Mouse (Mus musculus) midbrain, postnatal 0 days (tissue): Measurements from ENCODE around the gene Tmem235. TPM values are rescaled to one million over a fixed set of nuclear protein-coding genes. Genes with fewer than 3 reads are reported as not detected.

Source experiments
- ATAC-seq: fragments of 200-750 bp; cut with Nextera tagmentation; 2 replicates; pipeline ENCODE4 v1.8.0; 2017; ENCODE audit warnings: moderate number of reproducible peaks, mild to moderate bottlenecking, moderate TSS enrichment, moderate library complexity; ENCODE audit not compliant: low FRiP score
- DNase-seq: peaks from one replicate; pipeline ENCODE4 v3.0.0-alpha.2; 2015; ENCODE audit warnings: low spot score
- H3K27ac ChIP-seq: fragments of 300-500 bp; sonication (generic); 2 replicates; pipeline ENCODE4 v1.5.1; 2014; ENCODE audit warnings: low read depth, mild to moderate bottlenecking, low read length, mixed read lengths
- H3K27me3 ChIP-seq: fragments of 300-500 bp; sonication (generic); 2 replicates; pipeline ENCODE4 v1.6.1; 2014; ENCODE audit warnings: low read length, control low read depth, mixed read lengths; ENCODE audit not compliant: insufficient read depth
- H3K36me3 ChIP-seq: fragments of 300-500 bp; sonication (generic); 2 replicates; pipeline ENCODE4 v1.6.1; 2014; ENCODE audit warnings: low read length, control low read depth, mixed read lengths; ENCODE audit not compliant: insufficient read depth
- H3K4me1 ChIP-seq: fragments of 300-500 bp; sonication (generic); 2 replicates; pipeline ENCODE4 v1.6.1; 2014; ENCODE audit warnings: mild to moderate bottlenecking, control low read depth, antibody characterized with exemption, low read length, mixed read lengths; ENCODE audit not compliant: insufficient read depth
- H3K4me2 ChIP-seq: fragments of 300-500 bp; sonication (generic); 2 replicates; pipeline ENCODE4 v1.6.1; 2014; ENCODE audit warnings: low read depth, mild to moderate bottlenecking, low read length, mixed read lengths; ENCODE audit not compliant: poor library complexity, severe bottlenecking
- H3K4me3 ChIP-seq: fragments of 300-500 bp; sonication (generic); 2 replicates; pipeline ENCODE4 v1.5.1; 2014; ENCODE audit warnings: low read depth, mild to moderate bottlenecking, low read length, moderate library complexity
- H3K9ac ChIP-seq: fragments of 300-500 bp; sonication (generic); replicated peaks from 2 replicates; pipeline ENCODE4 v1.6.1; 2014; ENCODE audit warnings: mild to moderate bottlenecking, low read length, moderate library complexity, mixed read lengths; ENCODE audit not compliant: poor library complexity, severe bottlenecking
- H3K9me3 ChIP-seq: fragments of 300-500 bp; sonication (generic); 2 replicates; pipeline ENCODE4 v1.6.1; 2016; ENCODE audit warnings: low read length, control low read depth
- CTCF ChIP-seq: IDR thresholded peaks from 2 replicates; pipeline ENCODE4 v1.5.1; 2016; ENCODE audit warnings: antibody characterized with exemption, mild to moderate bottlenecking
- WGBS: fragments of 180-500 bp; shearing (Covaris S2); extraction: QIAGEN DNeasy Blood & Tissue Kit; methylation state at CpG from one replicate; pipeline ENCODE4 v1.1.7; 2014; 5-methylcytosine and 5-hydroxymethylcytosine counted together
- polyA plus RNA-seq: library from polyadenylated mRNA; unstranded; fragments of >200 nt; fragmentation: Nextera tagmentation; extraction: Ambion mirVana; gene quantifications from 2 replicates; pipeline ENCODE4 v1.2.1, GENCODE M21; 2015
- total RNA-seq: library from RNA; depleted of rRNA; stranded (reverse); fragments of >200 nt; gene quantifications from 2 replicates; pipeline ENCODE4 v1.2.3, GENCODE M21; 2014

The Tmem235 gene
- total and polyA plus RNA-seq, 2 experiments from 2014 or later: 0.16 TPM; not detected in 1

GRCm38 (mm10) chr11:117886000-117886399 is 25.4 kb downstream of the Tmem235 start:
- H3K9me3 ChIP-seq: no peaks in the 10 kb centered on the region
- no peaks in the 10 kb centered on the region for H3K36me3 ChIP-seq
- WGBS: 65% methylated on average over 5 of the region's 5 CpGs
- H3K4me2 ChIP-seq: no peak overlapping the region
- H3K4me1 ChIP-seq: peaks cover 19% of the 10 kb centered on the region
- TF ChIP-seq CTCF: no peak
- no peak overlapping the region for H3K27ac ChIP-seq
- no peak for DNase-seq
- no peak overlapping the region for H3K9ac ChIP-seq
- no peaks in the 10 kb centered on the region; the same call in 1 of the 2 replicates for H3K27me3 ChIP-seq
- no peak for ATAC-seq
- no peak overlapping the region for H3K4me3 ChIP-seq

DNA sequence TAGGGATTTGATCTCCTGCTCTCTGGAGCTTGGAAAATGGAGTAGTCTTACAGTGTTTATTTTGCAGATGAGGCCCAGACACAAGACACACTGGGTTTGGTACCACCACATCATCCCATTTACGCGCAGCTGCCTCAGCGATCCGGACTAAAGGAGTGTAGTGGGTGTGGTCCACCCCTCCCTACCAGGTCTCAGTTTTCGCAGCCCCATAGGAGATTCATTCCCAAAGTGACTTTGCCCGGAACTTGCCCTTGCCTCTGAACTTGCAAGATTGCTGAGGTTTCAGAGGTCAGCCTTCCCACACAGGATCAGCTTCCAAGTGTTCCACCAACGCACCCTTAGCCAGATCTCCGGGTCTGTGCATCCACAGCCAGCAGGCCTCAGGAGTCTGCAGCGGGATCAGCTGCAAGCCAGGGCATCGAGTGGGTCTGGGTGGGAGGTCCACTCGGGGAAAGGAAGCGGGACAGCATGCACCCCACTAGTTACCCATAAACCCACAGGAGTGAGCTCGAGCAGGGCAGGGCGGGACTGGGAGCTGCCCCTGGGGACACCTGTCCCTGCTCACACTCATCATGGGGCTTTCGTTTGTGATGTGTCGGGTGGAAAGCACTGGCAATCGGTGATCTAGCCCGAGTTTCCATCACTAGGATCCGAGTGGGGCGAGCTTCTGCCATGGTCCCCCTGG is 27.8 kb downstream of the Tmem235 start:
- Histone ChIP-seq H3K9me3 (no peaks in the 10 kb centered on the region), H3K27me3 (no peaks in the 10 kb centered on the region; the same call in 1 of the 2 replicates), H3K4me3 (peak overlapping the region; percentile 12; the same call in 1 of the 2 replicates), H3K27ac (no peak overlapping the region), H3K4me2 (peak overlapping the region; percentile 37), H3K36me3 (no peaks in the 10 kb centered on the region), H3K9ac (no peak overlapping the region), H3K4me1 (peaks cover 19% of the 10 kb centered on the region)
- no peak for TF ChIP-seq CTCF
- DNase-seq (no peak), ATAC-seq (no peak)
- 33% methylated on average over 20 of the region's 20 CpGs for WGBS

DNA sequence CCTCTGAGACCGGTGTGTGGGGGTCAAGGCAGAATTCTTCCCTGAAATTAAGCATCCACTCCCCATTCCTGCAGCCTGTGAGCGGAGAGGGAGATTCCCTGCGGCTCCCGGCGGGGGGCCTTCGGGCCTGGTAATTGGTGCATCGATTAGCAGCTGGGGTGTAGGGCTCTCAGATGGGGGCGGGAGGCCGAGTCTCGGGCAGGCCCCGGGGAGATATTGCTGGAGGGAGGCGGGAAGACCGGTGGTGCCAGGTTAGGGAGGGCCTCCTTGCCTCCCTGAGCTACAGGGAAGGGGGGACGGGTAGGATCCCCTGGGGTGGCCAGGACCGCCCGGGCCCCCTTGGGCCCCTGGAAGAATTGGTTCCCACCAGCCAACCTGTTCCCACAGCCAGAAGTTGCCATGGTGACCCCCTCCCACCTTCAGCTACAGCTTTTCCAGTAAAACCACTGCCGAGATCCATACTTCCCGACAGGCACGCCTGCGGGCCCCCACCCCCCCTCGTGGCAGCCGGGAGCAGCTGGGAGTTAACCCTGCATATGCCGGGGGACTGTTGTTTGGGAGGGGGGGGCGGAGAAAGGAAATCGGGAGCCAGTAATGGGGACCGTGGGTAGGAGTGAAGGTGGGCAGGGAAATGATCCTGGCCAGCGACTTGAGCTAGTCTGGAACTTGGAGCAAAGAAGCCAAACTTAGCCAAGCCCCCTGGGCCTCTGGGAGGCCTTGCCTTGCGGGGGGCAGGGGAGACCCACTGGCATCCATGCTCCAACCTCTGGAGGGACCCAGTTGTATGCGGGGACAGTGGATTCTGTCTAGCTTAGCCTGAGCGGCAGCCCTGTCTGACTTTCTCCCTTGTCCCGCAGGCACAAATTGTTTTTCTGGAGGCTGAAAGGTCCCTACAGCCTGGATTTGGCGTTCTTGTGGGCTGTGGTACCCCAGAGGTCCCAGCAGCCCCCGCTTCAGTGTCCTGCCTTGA is 28.6 kb downstream of the Tmem235 start:
- peak overlapping the region; percentile 37 for H3K4me2 ChIP-seq
- H3K4me1 ChIP-seq: peaks cover 19% of the 10 kb centered on the region
- DNase-seq (no peak), ATAC-seq (no peak)
- no peaks in the 10 kb centered on the region for H3K36me3 ChIP-seq
- 0 out of 2 replicates have a peak overlapping the region, but pooled peaks have one; percentile 24 for H3K9ac ChIP-seq
- no peak overlapping the region for H3K27ac ChIP-seq
- H3K4me3 ChIP-seq: peak overlapping the region; percentile 12; the same call in 1 of the 2 replicates
- TF ChIP-seq CTCF: no peak
- no peaks in the 10 kb centered on the region; the same call in 1 of the 2 replicates for H3K27me3 ChIP-seq
- no peaks in the 10 kb centered on the region for H3K9me3 ChIP-seq
- 6% methylated on average over 33 of the region's 33 CpGs for WGBS

GRCm38 (mm10) chr11:117889887-117890340 is 29.4 kb downstream of the Tmem235 start:
- DNase-seq: no peak
- H3K9me3 ChIP-seq: no peaks in the 10 kb centered on the region
- 10% methylated on average over 11 of the region's 11 CpGs for WGBS
- H3K4me2 ChIP-seq: 0 out of 2 replicates have a peak overlapping the region, but pooled peaks have one; percentile 37
- H3K36me3 ChIP-seq: no peaks in the 10 kb centered on the region
- TF ChIP-seq CTCF: no peak
- ATAC-seq: no peak
- no peak overlapping the region for H3K9ac ChIP-seq
- no peak overlapping the region for H3K4me3 ChIP-seq
- peaks cover 19% of the 10 kb centered on the region for H3K4me1 ChIP-seq
- H3K27ac ChIP-seq: no peak overlapping the region
- H3K27me3 ChIP-seq: no peaks in the 10 kb centered on the region; the same call in 1 of the 2 replicates

GRCm38 (mm10) chr11:117890519-117891282 is 30.1 kb downstream of the Tmem235 start:
- peak; percentile 44; the same call in 1 of the 2 replicates for ATAC-seq
- Histone ChIP-seq H3K4me3 (no peak overlapping the region), H3K9me3 (no peaks in the 10 kb centered on the region), H3K27me3 (no peaks in the 10 kb centered on the region; the same call in 1 of the 2 replicates), H3K36me3 (no peaks in the 10 kb centered on the region), H3K4me2 (no peak overlapping the region), H3K27ac (no peak overlapping the region), H3K9ac (no peak overlapping the region), H3K4me1 (peaks cover 19% of the 10 kb centered on the region)
- TF ChIP-seq CTCF: peak; percentile 49
- 33% methylated on average over 13 of the region's 13 CpGs for WGBS
- no peak for DNase-seq
